Mouse (Mus musculus) embryonic fibroblast, embryonic 13.5 days (primary cell): Measurements from ENCODE around the gene Dlg4. TPM values are rescaled to one million over a fixed set of nuclear protein-coding genes. Genes with fewer than 3 reads are reported as not detected.
A peak's percentile ranks its signal among the peaks of the same experiment; 100 is the strongest.

Source experiments
- H3K27ac ChIP-seq: 2 replicates; pipeline ENCODE4 v1.5.1; 2012; ENCODE audit warnings: low read length, control low read depth, inconsistent platforms; ENCODE audit not compliant: insufficient read depth
- H3K4me1 ChIP-seq: 2 replicates; pipeline ENCODE4 v1.6.1; 2011; ENCODE audit warnings: low read length; ENCODE audit not compliant: control insufficient read depth, insufficient read depth
- H3K4me3 ChIP-seq: 2 replicates; pipeline ENCODE4 v1.5.1; 2011; ENCODE audit warnings: mild to moderate bottlenecking, control low read depth, low read length; ENCODE audit not compliant: insufficient read depth
- CTCF ChIP-seq: IDR thresholded peaks from 2 replicates; pipeline ENCODE4 v1.5.1; 2011; ENCODE audit warnings: mild to moderate bottlenecking, control low read depth, low read length, moderate library complexity, borderline replicate concordance; ENCODE audit not compliant: insufficient read depth
- POLR2A ChIP-seq: IDR thresholded peaks from 2 replicates; pipeline ENCODE4 v1.6.1; 2011; ENCODE audit warnings: low read depth, mild to moderate bottlenecking, control low read depth, low read length, moderate library complexity
- polyA plus RNA-seq: library from polyadenylated mRNA; stranded (reverse); fragments of >200 nt; gene quantifications from 2 replicates; pipeline ENCODE4 v1.2.4, GENCODE M21; 2011; ENCODE audit warnings: low read depth; ENCODE audit not compliant: missing spikeins, insufficient read length

Dlg4 gene
- polyA plus RNA-seq, 1 experiment = 69.8 TPM

GRCm38 (mm10) chr11:69996161-69997061 lies 20.3 kb upstream of the Dlg4 start:
- peak; percentile 25; the same call in 1 of the 2 replicates for TF ChIP-seq POLR2A
- no peak for TF ChIP-seq CTCF
- Histone ChIP-seq H3K4me3 (peak overlapping the region; percentile 79), H3K4me1 (0 out of 2 replicates have a peak, but pooled peaks cover 3% of the 10 kb centered on the region), H3K27ac (peak overlapping the region; percentile 96)

- TF ChIP-seq POLR2A = peak; percentile 62
- no peak for TF ChIP-seq CTCF
- H3K27ac ChIP-seq = peak overlapping the region; percentile 94
- H3K4me3 ChIP-seq = peak overlapping the region; percentile 79
- H3K4me1 ChIP-seq = 0 out of 2 replicates have a peak, but pooled peaks cover 3% of the 10 kb centered on the region
These were observed 19.7 kb upstream of the Dlg4 start for GRCm38 (mm10) chr11:69997070-69997509.

- H3K27ac ChIP-seq = no peak overlapping the region
- H3K4me3 ChIP-seq = no peak overlapping the region
- peaks cover 6% of the 10 kb centered on the region; the same call in 1 of the 2 replicates for H3K4me1 ChIP-seq
- TF ChIP-seq POLR2A = no peak
- no peak; the same call in 1 of the 2 replicates for TF ChIP-seq CTCF
These were observed 17.9 kb upstream of the Dlg4 start for GRCm38 (mm10) chr11:69998567-69999491.

GRCm38 (mm10) chr11:69999666-70000065 lies 17.1 kb upstream of the Dlg4 start:
- Histone ChIP-seq H3K4me1 (peaks cover 6% of the 10 kb centered on the region; the same call in 1 of the 2 replicates), H3K27ac (peak overlapping the region; percentile 16; the same call in 1 of the 2 replicates), H3K4me3 (no peak overlapping the region)
- no peak for TF ChIP-seq POLR2A
- TF ChIP-seq CTCF = no peak

GRCm38 (mm10) chr11:70000396-70000898 lies 16.3 kb upstream of the Dlg4 start, which contains the start of gene Dvl2:
Dvl2 (plus strand) TSS chr11:70000595.
- peak within 1 kb of the TSS; percentile 81 for H3K27ac ChIP-seq
- peaks cover 6% of the 10 kb centered on the region; the same call in 1 of the 2 replicates for H3K4me1 ChIP-seq
- no peak for TF ChIP-seq CTCF
- TF ChIP-seq POLR2A = peak; percentile 95
- peak within 1 kb of the TSS; percentile 98 for H3K4me3 ChIP-seq

GRCm38 (mm10) chr11:70001159-70001558 lies 15.6 kb upstream of the Dlg4 start:
- TF ChIP-seq POLR2A = no peak
- TF ChIP-seq CTCF = no peak
- Histone ChIP-seq H3K4me3 (peak overlapping the region; percentile 98), H3K27ac (peak overlapping the region; percentile 81), H3K4me1 (peaks cover 6% of the 10 kb centered on the region; the same call in 1 of the 2 replicates)

- peak overlapping the region; percentile 98 for H3K4me3 ChIP-seq
- no peak overlapping the region for H3K27ac ChIP-seq
- peaks cover 6% of the 10 kb centered on the region; the same call in 1 of the 2 replicates for H3K4me1 ChIP-seq
- TF ChIP-seq POLR2A = no peak
- TF ChIP-seq CTCF = no peak
These were observed 14.9 kb upstream of the Dlg4 start for GRCm38 (mm10) chr11:70001865-70002264.

GRCm38 (mm10) chr11:70002471-70002870 lies 14.3 kb upstream of the Dlg4 start:
- TF ChIP-seq CTCF (no peak), POLR2A (no peak)
- H3K4me1 ChIP-seq = peaks cover 6% of the 10 kb centered on the region; the same call in 1 of the 2 replicates
- no peak overlapping the region for H3K27ac ChIP-seq
- peak overlapping the region; percentile 3; the same call in 1 of the 2 replicates for H3K4me3 ChIP-seq

GRCm38 (mm10) chr11:70005521-70005920 lies 11.2 kb upstream of the Dlg4 start:
- Histone ChIP-seq H3K4me3 (no peak overlapping the region), H3K4me1 (peaks cover 3% of the 10 kb centered on the region; the same call in 1 of the 2 replicates), H3K27ac (no peak overlapping the region)
- TF ChIP-seq POLR2A (no peak), CTCF (peak; percentile 26; the same call in 1 of the 2 replicates)
